Mouse (Mus musculus): ENCODE measurements around the gene Odf4.
A peak's percentile ranks its signal among the peaks of the same experiment; 100 is the strongest.
"Not testable (repeated sequence)": the region's sequence is repeated elsewhere in the genome, so short reads cannot be mapped to it uniquely, and the experiment has no call there.

Odf4 gene

DNA sequence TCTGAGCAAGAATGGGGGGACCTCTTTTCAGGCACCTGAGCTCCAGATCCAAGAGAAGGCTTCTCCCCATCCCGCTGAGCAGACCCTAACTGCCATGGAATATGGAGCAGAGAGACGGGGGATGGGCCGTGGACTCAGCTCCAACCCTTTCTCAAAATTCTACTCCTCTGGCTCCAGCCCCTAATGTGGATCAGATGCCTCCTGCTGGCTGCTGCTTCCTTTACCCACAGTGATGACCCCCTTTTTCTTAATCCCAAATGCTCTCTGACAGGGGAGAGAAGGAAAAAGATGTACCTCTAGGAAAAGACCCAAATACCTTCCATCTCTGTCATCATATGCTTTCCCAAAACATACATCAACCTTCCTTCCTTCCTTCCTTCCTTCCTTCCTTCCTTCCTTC lies at the start of gene Odf4:
Gene Odf4 (minus strand): TSS at position 101 of the 400 bp plus-strand sequence.
- no peak for DNase-seq (ENCODE audit: low spot score in 2 of 2)

DNA sequence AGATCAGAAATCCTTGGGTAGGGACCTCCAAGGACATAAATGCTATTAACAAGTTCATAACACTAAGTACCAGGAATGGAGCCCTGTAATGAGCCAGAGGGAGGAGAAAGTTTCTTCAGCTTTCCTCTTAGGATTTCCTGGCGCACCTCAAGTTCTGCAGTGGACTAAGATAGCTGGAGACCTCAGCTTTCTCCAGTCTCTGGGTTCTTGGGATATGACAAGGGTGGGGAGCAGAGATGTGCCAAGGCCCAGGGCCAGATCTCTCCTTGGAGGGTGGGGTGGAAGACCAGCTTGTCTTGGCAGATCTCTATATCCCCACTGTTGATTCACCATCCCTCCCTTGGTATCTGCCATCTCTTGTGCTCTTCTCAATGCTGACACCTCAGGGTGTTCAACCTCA lies 48.7 kb upstream of the Odf4 start:
- no peak for DNase-seq (ENCODE audit: low spot score in 2 of 2)

DNA sequence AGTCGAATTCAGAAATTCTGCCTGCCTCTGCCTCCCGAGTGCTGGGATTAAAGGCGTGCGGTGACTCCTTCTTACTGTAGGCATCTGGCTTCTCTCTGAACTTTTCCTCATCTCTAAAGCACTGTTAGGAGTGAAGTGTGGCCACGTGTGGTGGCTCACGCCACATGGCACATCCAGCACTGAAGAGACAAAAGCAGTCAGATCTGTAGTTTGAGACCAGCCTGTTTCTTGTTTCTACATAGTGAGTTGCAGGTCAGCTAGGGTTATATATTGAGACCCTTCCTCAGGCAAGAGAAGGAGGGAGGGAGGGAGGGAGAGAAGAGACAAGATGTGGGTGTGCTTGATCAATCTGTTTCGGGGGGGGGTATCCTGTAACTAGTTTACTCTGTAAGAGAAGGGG lies 48.2 kb upstream of the Odf4 start, which contains the start of gene Rangrf:
Gene Rangrf (minus strand): TSS at position 101 of the 400 bp plus-strand sequence.
- no peak for DNase-seq (ENCODE audit: low spot score in 2 of 2)

DNA sequence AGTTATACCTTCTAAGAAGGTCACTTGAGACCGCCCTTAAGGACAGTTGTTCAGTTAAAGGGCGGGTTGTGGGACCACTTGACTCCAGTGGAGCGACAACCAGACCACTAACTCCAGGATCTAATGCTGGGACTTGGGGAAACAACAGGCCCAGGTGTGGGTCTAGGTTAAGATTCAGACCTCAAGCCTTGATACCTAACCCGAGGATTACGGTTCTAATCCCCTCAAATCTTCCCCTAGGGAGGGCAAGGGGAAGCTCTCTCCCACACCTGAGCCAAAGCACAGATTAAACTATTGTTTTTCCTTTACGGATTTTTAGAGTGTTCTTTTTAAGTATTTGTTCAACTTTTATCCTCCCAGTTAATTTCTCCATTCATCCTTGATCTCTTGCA lies 47.2 kb upstream of the Odf4 start:
- no peak for DNase-seq (ENCODE audit: low spot score in 2 of 2)

DNA sequence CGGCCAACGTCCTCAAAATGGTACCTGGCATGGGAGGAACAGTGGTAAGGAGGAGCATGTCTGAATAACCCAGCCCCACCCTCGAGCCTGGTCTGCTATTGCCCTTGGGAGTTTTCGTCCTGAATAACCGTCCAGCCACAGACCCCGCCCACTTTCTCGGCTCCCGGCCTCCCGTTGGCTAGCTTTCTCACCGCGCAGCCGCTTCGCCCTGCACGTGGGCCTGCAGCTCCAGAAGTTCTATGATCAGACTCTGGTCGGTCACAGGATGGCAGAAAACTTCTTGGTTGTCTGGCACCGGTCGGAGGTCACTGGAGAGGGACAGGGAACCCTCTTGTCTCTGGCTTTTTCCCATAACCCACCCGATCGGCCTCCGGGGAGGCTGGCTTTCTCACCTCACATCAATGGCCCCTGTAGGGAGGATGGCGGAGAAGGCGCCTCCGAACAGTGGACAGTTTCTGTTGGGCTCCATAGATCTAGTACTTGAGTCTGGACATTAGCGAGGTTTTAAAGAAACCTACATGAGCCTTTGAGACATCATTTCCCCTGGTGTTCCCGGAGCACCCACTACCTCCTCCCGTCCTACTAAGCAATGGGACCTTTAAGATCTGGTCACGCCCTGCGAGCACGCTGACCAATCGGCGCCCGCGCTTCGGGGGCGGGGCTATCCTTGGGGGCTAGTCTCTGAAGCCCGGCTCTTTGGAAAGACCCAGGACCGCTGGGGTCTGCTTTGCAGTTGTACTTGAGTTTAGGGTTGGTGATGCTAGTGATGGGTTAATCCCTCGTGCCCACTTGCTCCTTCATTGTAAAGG lies 46.6 kb upstream of the Odf4 start:
- DNase-seq (ENCODE audit: low spot score in 2 of 2), result peak; percentile 91

DNA sequence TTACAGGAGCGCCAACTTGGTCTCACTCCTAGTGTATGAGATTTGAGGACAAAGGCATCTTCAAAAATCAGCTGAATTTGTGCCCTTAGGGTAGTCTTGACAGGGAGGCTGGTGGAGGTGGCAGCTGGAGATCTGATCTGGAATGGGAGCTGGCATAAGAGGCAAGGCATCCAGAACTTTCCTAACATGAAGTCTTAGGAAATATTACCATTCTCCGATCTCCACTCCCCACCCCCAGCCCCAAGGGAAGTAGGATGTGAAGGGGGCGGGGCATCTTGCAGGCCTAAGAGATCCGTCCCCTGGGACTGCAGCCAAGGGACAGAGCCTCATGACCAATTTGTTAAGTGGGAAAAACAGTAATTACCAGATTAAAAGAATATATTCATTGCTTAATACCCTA lies 43.4 kb upstream of the Odf4 start:
- peak in 1 of 2 experiments; percentile 44 for DNase-seq (ENCODE audit: low spot score in 2 of 2)

DNA sequence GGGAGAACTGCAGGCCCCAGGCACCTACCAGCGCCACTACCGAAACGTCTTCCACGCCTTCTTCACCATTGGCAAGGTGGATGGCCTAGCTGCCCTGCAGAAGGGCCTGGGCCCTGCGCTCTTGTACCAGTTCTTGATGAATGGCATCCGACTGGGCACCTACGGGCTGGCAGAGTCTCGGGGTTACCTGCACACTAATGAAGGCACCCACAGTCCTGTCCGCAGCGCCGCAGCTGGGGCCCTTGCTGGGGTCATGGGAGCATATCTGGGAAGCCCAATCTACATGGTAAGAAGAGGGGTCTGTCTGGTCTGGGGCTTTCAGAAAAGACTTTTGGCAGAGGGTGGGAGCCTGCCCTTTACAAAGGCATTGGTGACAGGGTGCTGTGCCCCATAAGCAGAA lies 41.9 kb upstream of the Odf4 start:
- no peak for DNase-seq (ENCODE audit: low spot score in 2 of 2)

DNA sequence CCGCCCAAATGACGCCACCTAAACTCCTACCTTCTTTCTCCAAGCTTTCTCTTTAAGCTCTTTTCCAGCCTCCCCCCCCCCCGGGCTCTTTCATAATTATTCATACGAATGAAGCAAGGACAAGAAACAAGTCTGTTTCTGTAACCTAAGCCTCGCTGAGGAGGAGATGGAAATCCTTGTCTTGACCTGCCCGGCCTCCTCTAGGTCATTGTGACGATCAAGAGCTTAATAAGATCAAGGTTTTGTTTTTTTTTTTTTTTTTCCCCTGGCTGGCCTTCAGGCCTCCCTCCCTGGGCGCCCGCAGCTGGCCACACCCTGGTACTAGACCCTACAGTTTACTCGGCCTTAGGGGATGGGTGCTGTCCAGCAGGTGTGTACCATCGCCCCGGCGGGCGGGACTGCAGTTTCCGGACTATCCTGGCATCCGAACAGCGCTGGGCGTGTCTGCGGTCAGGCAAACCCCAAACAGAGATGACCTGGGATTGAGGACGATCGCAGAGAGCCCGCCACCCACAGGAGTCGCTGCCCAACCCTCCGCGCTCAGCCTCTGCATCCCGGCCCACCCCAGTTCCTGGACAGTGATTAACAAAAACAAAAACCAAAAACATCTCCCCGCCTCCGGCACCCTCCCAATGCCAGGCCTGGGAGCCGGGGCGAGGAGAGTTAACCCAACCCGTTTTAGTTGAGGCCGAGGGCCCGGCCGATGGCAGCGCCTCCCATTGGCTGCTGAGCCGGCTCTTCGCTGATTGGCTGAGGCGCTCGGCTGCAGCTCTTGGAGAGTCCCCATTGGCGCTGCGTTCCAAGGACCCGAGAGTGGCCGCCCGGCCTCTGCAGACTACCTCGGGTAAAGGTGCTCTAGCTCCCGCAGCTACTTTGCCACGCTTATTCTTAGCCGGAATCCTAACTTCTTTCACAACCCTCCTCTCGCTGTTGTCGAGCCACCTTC lies 40.7 kb upstream of the Odf4 start, which contains the start of gene Slc25a35:
Gene Slc25a35 (plus strand): TSS at position 795 of the 946 bp plus-strand sequence.
- DNase-seq (ENCODE audit: low spot score in 2 of 2), result peak; percentile 92 to 94

DNA sequence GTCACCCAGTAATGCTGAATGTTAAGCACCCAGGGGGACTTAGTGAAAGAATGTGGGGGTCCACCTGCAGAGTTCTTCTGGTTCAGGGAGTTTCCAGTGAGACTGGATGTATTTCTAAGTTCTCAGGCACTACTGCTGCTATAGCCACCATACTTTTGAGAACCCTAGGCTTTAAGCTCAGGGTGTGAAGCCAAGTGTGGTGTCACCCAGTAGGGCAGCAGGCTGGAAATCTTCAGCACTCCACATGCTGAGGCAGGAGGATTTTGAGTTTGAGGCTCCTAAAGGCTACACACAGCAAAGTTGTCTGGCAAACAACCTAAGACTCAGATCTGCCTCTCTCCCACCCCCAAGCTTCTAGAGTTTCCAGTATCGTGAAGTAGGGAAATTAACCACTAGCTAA lies 39.7 kb upstream of the Odf4 start:
- DNase-seq (ENCODE audit: low spot score in 2 of 2), result no peak

DNA sequence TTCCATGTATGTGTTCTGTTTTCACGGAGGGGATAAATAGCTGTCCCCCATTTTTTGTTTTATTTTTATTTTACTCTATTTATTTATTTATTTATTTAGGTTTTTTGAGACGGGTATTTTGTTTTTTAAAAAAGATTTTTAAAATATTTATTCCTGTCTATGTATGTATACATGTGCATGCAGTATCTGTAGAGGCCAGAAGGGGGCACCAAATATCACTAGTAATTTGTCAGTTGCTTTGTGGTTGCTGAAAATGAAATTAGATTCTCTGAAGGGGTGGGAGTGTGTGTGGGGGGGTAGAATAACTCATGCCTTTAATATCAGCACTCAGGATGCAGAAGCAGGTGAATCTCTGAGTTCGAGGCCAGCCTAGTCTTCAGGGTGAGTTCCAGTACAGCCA lies 39.0 kb upstream of the Odf4 start:
- DNase-seq (ENCODE audit: low spot score in 2 of 2), result peak in 1 of 2 experiments; percentile 65

DNA sequence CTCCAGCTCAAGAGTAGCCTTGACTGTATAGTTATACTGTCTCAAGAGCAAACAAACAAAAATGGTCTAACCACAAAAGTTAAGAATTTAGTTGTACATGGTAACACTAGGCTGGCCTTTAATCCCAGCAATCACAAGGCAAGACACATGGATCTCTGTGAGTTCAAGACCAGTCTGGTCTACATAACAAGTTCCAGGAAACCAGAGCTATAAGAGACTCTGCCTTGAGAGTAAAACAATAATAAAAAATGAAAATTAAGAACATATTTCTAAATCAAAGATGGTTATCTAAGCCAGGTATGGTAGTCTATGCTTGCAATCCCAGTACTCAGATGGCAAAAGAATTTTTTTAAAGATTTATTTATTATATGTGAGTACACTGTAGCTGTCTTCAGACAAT lies 38.2 kb upstream of the Odf4 start:
- DNase-seq (ENCODE audit: low spot score in 2 of 2), result no peak

DNA sequence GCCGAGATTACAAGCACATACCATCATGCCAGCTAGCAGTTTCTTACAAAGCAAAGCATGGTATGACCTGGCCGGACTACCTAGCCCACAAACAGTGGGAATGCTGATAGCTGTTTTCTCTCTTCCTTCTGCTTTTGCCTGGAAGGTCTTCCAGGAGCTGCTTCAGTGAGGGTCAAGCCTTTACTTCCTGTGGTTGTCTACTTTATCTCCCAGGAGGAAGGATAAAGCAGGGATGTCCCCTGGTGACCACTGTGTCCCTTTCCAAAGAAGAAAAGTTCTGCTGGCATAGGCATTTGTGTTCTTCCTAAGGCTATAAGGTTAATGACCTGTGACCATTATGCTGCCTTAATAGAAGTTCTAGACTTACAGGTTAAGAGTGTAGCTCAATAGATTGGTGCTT lies 36.5 kb upstream of the Odf4 start:
- DNase-seq (ENCODE audit: low spot score in 2 of 2), result no peak

DNA sequence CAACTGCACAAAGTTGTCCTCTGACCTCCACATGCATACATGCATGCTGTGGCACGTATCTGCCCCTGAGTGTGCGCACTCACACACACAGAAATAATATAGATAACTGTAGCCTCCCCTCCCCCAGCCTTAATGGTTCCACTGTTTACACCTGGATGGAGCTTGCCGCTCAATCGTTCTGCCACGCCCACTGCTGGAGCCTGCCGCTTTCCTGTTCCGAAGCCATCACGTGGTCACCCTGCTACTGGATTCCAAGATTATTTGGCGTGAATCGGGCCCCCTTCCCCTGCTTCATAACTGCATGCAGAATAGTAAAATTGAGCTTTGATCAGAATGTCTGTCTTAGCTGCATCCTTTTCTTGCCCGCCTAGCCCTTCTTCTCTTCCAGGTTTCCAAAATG lies 35.3 kb upstream of the Odf4 start:
- DNase-seq (ENCODE audit: low spot score in 2 of 2), result not testable (repeated sequence)

DNA sequence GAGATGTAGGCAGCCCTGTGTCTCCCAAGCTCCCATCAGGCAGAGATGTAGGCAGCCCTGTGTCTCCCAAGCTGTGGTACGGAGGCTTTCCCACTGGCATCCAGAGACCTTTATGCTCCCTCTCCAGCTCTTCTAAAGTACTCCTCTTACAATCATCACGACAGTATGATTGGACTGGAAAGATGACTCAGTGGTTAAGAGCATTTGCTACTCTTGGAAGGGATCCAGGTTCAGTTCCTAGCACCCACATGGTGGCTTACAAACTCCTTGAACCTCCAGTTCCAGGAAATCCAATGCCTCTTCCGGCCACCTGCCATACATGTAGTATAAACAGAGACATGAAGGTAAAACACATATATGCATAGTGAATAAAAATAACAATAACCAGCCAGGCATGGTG lies 34.7 kb upstream of the Odf4 start:
- DNase-seq (ENCODE audit: low spot score in 2 of 2), result no peak

DNA sequence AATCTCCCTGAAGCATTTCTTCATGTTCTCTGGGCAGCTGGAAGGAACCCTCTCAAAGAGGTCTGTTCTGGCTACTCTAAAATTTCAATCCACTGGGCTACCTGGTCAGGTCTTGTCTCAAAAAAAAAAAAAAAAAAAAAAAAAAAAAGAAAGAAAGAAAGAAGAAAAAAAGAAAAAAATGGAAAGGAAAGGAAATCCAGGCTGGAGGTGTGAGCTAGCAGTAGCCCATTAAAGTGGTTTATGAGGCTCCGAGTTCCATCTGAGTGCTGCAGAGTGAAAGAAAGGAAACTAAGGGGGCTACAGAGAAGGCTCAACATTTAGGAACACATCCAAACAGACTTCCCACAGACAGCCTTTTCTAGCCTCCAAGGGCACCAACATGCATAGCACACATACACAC lies 31.1 kb upstream of the Odf4 start:
- no peak for DNase-seq (ENCODE audit: low spot score in 2 of 2)

DNA sequence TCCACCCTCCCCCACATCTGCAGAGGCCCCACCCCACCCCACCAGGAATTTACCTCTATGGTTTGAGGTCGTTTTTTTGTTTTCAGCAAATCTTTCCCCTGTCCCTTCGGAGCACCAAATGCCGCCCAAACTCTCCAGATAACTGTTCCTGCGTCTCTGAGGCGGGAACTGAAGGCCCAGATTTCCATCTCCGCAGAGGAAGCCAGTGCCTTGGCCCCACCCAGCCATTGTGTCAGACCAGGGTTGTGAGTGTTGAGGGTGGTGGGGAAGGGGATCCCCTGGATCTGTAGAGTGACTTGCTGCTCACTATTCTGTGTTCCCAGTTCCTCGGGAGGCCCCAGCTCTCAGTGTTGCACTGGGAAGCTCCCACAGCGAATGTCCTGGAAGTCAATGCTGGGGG lies 30.4 kb upstream of the Odf4 start, which contains the start of gene Arhgef15:
Gene Arhgef15 (minus strand): TSS at position 173 of the 400 bp plus-strand sequence.
- DNase-seq (ENCODE audit: low spot score in 2 of 2), result peak in 1 of 2 experiments; percentile 55

DNA sequence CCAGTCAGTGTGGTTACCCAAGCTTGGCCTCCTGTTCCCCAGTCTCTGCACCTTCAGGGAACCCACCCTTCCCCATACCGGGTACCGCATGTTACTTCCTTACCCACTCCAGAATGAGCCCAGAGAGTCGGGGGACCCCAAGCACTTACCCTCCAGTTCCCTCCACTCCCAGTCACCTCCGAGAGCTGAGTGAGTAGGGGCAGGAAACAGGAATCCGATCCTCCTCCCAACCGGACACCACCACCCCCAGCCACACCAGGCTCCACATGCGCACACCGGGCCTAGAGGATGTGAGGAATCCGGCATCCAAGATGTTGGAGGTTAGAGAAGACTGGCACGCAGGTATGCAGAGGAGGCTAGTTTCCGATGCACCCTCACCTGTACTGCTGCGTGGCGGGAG lies 29.8 kb upstream of the Odf4 start:
- peak; percentile 48 to 71 for DNase-seq (ENCODE audit: low spot score in 2 of 2)

DNA sequence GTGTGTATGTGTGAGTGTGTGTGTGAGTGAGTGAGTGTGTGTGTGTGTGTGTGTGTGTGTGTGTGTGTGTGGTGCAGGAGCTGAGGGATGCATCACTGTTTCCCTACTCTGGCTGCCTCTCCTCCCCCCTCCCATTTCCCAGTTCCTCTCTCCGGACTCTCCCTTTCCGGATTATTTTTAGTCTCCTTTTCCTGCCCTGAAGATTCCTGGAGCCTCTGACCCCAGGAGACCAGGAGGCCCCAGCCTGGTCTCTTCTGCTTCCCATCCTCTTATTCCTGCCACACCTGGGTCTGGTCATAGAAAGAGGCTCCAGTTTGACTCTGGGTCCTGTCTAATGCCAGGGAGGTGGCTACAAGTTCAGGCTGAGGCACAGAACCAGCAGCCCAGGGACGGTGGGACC lies 29.2 kb upstream of the Odf4 start:
- peak; percentile 66 to 85 for DNase-seq (ENCODE audit: low spot score in 2 of 2)

DNA sequence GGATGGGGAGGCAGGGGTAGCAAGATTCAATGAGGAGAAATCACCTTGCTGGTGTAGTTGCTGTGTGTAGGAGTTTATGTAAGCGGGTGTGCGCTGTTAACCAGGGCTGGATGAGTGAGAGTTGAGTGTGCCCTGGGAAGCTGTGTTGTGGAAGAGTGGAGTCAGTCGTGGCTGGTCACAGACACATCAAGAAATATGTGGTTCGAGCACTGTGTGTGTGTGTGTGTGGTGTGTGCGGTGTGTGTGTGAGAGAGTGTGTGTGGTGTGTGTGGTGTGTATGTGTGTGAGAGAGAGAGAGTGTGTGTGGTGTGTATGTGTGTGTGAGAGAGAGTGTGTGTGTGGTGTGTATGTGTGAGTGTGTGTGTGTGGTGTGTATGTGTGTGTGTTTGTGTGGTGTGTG lies 28.6 kb upstream of the Odf4 start:
- DNase-seq (ENCODE audit: low spot score in 2 of 2), result no peak

DNA sequence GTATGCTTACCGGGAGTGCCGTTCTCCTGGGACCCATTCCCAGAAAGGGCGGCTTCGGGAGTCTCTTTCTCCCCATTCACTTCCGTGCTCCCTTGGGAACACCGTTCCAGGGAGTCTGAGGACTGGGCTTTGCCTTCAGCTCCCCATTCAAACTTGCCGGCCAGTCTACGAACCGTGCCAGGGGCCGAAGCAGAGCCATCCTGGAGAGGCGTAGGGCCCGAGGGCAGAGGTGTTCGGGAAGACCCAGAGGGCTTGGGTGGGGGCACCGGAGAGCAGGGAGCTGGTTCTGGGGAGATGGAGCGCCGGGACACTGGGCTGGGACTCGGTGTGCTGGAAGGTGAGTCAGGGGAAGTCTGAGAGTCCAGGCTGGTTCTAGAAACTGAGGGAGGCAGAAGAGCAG lies 27.5 kb upstream of the Odf4 start:
- DNase-seq (ENCODE audit: low spot score in 2 of 2), result no peak

DNA sequence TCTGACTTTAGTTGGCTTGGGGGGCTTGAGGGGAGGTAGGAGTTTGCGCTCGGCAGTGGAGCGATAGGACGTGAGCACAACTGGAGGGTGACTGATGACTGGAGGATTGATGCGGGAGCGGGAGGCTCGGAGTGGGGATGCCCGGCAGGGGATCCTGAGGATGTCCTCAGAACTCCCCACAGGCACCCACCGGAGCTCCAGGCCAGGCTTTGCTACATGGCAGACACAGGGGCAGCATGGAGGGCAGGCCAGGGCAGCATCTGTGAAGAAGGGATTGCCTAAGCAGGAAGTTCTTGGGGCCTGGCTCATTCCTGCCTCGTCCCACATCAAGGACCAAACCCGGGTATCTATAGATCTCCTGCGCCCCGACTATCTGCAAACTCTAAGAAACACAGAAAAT lies 27.0 kb upstream of the Odf4 start:
- DNase-seq (ENCODE audit: low spot score in 2 of 2), result no peak

DNA sequence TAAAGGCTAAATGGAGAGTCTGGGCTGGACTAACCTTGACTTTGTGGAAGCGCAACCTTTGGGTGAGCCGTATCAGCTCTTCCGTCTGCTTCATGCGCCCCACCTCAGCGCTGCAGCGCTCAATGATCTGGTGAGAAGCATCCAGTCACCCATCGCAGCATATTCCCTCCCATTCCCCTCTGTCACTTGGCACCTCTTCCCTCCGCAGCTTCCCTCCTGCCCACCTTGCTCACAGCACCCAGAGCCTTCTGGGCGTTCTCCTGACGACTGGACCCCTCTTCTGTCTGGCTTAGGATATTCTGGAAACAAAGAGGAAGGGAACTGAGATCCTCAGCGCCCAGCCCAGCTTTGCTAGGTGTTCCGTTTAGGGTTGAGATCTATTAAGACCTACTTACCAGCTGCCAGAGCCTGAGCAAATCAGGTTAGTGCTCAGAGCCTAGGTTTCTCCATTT lies 20.7 kb upstream of the Odf4 start:
- no peak for DNase-seq (ENCODE audit: low spot score in 2 of 2)

All from heart, adult 9 months (tissue).